ENCODE assay signal across 32 mouse cellular contexts in genomic region chr10:86872121-86872520, GRCm38 (mm10).
A peak's percentile ranks its signal among the peaks of the same experiment; 100 is the strongest.
DNase-seq lines count a peak whose midpoint lies in the region; ATAC-seq lines count a peak whose summit lies in the region.
"Had no signal": no experiment of that assay in that cellular context is flagged by ENCODE, and none has a peak within 500 bp of the region (broad histone marks: within the 10 kb centered on the region; RNA-seq: fewer than 3 reads in every experiment).

No protein-coding gene starts in this region.

- H3K9me3 ChIP-seq in heart, embryonic 16.5 days (replicated peaks; ENCODE audit: control insufficient read depth, low read length) = no peaks in the 10 kb centered on the region
- no peaks in the 10 kb centered on the region for H3K9me3 ChIP-seq in lung, embryonic 16.5 days (ENCODE audit: control insufficient read depth, low read length)
- H3K9me3 ChIP-seq in forebrain, embryonic 15.5 days = no peaks in the 10 kb centered on the region
- H3K9me3 ChIP-seq: embryonic facial prominence, embryonic 10.5 days; embryonic facial prominence, embryonic 15.5 days; forebrain, embryonic 12.5 days; heart, embryonic 10.5 days; hindbrain, embryonic 12.5 days; limb, embryonic 10.5 days; limb, embryonic 15.5 days; midbrain, embryonic 12.5 days had no signal

- H3K4me1 ChIP-seq in heart, embryonic 16.5 days (ENCODE audit: control insufficient read depth, insufficient read depth, low read length) = peaks cover 6% of the 10 kb centered on the region
- H3K4me1 ChIP-seq in lung, embryonic 16.5 days (replicated peaks; ENCODE audit: control insufficient read depth, insufficient read depth, low read length) = no peaks in the 10 kb centered on the region
- H3K4me1 ChIP-seq in forebrain, embryonic 15.5 days = no peaks in the 10 kb centered on the region
- H3K4me1 ChIP-seq: embryonic facial prominence, embryonic 10.5 days; embryonic facial prominence, embryonic 15.5 days; forebrain, embryonic 12.5 days; hindbrain, embryonic 12.5 days; limb, embryonic 15.5 days; megakaryocyte, embryonic 14.5 days; midbrain, embryonic 12.5 days had no signal

- no peak for DNase-seq in frontal cortex, postnatal 25 days (ENCODE audit: low spot score in 2 of 2)
- DNase-seq in heart, postnatal 10 days = no peak
- DNase-seq in lung, postnatal 14 days = no peak
- DNase-seq: adrenal gland, adult 2 months; cerebellum, adult 8-10 months; cerebellum, postnatal 25 days; gastrocnemius, postnatal 14 days; heart, adult 11 months; kidney, adult 11 months; kidney, postnatal 14 days; layer of hippocampus, adult 9-11 months; lung, adult 2 months; lung, postnatal 36 days; right cerebral cortex, postnatal 25 days; spleen, adult 18-20 months; thymus, postnatal 14 days had no signal

- no peak overlapping the region for H3K4me3 ChIP-seq in heart, embryonic 16.5 days (ENCODE audit: low read length)
- H3K4me3 ChIP-seq in lung, embryonic 16.5 days (ENCODE audit: low read length) = no peak overlapping the region
- no peak overlapping the region for H3K4me3 ChIP-seq in forebrain, embryonic 15.5 days
- H3K4me3 ChIP-seq: embryonic facial prominence, embryonic 10.5 days; embryonic facial prominence, embryonic 15.5 days; forebrain, embryonic 12.5 days; heart, embryonic 10.5 days; hindbrain, embryonic 12.5 days; limb, embryonic 10.5 days; limb, embryonic 15.5 days; megakaryocyte, embryonic 14.5 days; midbrain, embryonic 12.5 days had no signal

- no peaks in the 10 kb centered on the region for H3K27me3 ChIP-seq in heart, embryonic 16.5 days (ENCODE audit: control insufficient read depth, insufficient read depth, low read length)
- no peaks in the 10 kb centered on the region for H3K27me3 ChIP-seq in lung, embryonic 16.5 days (ENCODE audit: control insufficient read depth, insufficient read depth, low read depth, low read length)
- no peaks in the 10 kb centered on the region for H3K27me3 ChIP-seq in forebrain, embryonic 15.5 days
- H3K27me3 ChIP-seq: CH12.LX; embryonic facial prominence, embryonic 15.5 days; forebrain, embryonic 12.5 days; hindbrain, embryonic 12.5 days; limb, embryonic 15.5 days; midbrain, embryonic 12.5 days had no signal

- WGBS in heart, embryonic 16.5 days = 45% methylated on average over 7 of the region's 7 CpGs
- 34% methylated on average over 7 of the region's 7 CpGs for WGBS in lung, embryonic 16.5 days
- WGBS in forebrain, embryonic 15.5 days = 84% methylated on average over 7 of the region's 7 CpGs

- peak overlapping the region; percentile 20 for H3K27ac ChIP-seq in heart, embryonic 16.5 days (ENCODE audit: low read length)
- no peak overlapping the region for H3K27ac ChIP-seq in lung, embryonic 16.5 days (ENCODE audit: low read length)
- H3K27ac ChIP-seq in forebrain, embryonic 15.5 days (replicated peaks) = no peak overlapping the region
- H3K27ac ChIP-seq: embryonic facial prominence, embryonic 10.5 days; embryonic facial prominence, embryonic 15.5 days; forebrain, embryonic 12.5 days; heart, embryonic 10.5 days; hindbrain, embryonic 12.5 days; hindbrain, postnatal 0 days; limb, embryonic 10.5 days; limb, embryonic 15.5 days; midbrain, embryonic 12.5 days had no signal

- ATAC-seq in frontal cortex, adult (ENCODE audit: low TSS enrichment) = peak; percentile 75
- ATAC-seq in heart, embryonic 16.5 days (replicated peaks; ENCODE audit: extremely low read depth, insufficient read depth, low FRiP score) = no peak; the same call in 1 of the 2 replicates
- 0 out of 2 replicates have a peak, but pooled peaks have one; percentile 20 for ATAC-seq in lung, embryonic 16.5 days (ENCODE audit: low read depth)
- ATAC-seq in forebrain, embryonic 15.5 days (replicated peaks) = no peak
- ATAC-seq: activated CD4-positive, CD25-positive, alpha-beta regulatory T cell, adult 4 months; hindbrain, postnatal 0 days had no signal

- H3K9ac ChIP-seq in heart, embryonic 16.5 days (ENCODE audit: low read length) = 0 out of 2 replicates have a peak overlapping the region, but pooled peaks have one; percentile 5
- H3K9ac ChIP-seq in lung, embryonic 16.5 days (ENCODE audit: low read length) = no peak overlapping the region
- no peak overlapping the region for H3K9ac ChIP-seq in forebrain, embryonic 15.5 days (replicated peaks)
- H3K9ac ChIP-seq: embryonic facial prominence, embryonic 15.5 days; forebrain, embryonic 12.5 days; hindbrain, embryonic 12.5 days; limb, embryonic 15.5 days; midbrain, embryonic 12.5 days had no signal

- intact Hi-C loops in heart, postnatal 10 days (cut with DNase I) = no loop called here

- no peak overlapping the region for H3K4me2 ChIP-seq in heart, embryonic 16.5 days (ENCODE audit: low read depth, low read length)
- no peak overlapping the region for H3K4me2 ChIP-seq in lung, embryonic 16.5 days (ENCODE audit: low read depth, low read length)
- no peak overlapping the region for H3K4me2 ChIP-seq in forebrain, embryonic 15.5 days (replicated peaks)
- H3K4me2 ChIP-seq: embryonic facial prominence, embryonic 15.5 days; forebrain, embryonic 12.5 days; hindbrain, embryonic 12.5 days; limb, embryonic 15.5 days; midbrain, embryonic 12.5 days had no signal

- no peaks in the 10 kb centered on the region for H3K36me3 ChIP-seq in heart, embryonic 16.5 days (ENCODE audit: control insufficient read depth, insufficient read depth)
- no peaks in the 10 kb centered on the region for H3K36me3 ChIP-seq in lung, embryonic 16.5 days (ENCODE audit: control insufficient read depth, insufficient read depth, low read length)
- no peaks in the 10 kb centered on the region for H3K36me3 ChIP-seq in forebrain, embryonic 15.5 days
- H3K36me3 ChIP-seq: embryonic facial prominence, embryonic 10.5 days; embryonic facial prominence, embryonic 15.5 days; forebrain, embryonic 12.5 days; heart, embryonic 10.5 days; hindbrain, embryonic 12.5 days; limb, embryonic 10.5 days; limb, embryonic 15.5 days; midbrain, embryonic 12.5 days had no signal

Comparison
In these comparisons a context has a peak if more than half of its experiments do, and no peak if none do; other contexts are left out.
1. ATAC-seq: peak in frontal cortex, adult (single experiment) and lung, embryonic 16.5 days (single experiment); none in heart, embryonic 16.5 days (single experiment) and forebrain, embryonic 15.5 days (single experiment).